Mouse (Mus musculus) telencephalon, adult 2 months (tissue): Measurements from ENCODE around the gene Olfr983.

Experiments used
- DNase-seq: peaks from one replicate; pipeline ENCODE4 v3.0.0-alpha.2; 2011; ENCODE audit warnings: low read depth, low spot score

The Olfr983 gene

GRCm38 (mm10) chr9:40093495-40093894, at the start of gene Olfr983:
Gene Olfr983, minus strand, starts transcription at chr9:40093595.
- no peak for DNase-seq

- DNase-seq, result no peak
Measured at GRCm38 (mm10) chr9:40141544-40141943, 48.1 kb upstream of the Olfr983 start.

GRCm38 (mm10) chr9:40139484-40139883, 46.1 kb upstream of the Olfr983 start:
- no peak for DNase-seq

- DNase-seq, result no peak
Measured at GRCm38 (mm10) chr9:40136987-40137688, 43.7 kb upstream of the Olfr983 start.

- DNase-seq, result no peak
Measured at GRCm38 (mm10) chr9:40130556-40130955, 37.2 kb upstream of the Olfr983 start.

- DNase-seq, result no peak
Measured at GRCm38 (mm10) chr9:40130084-40130483, 36.7 kb upstream of the Olfr983 start, which contains the start of gene Olfr985. Gene Olfr985, minus strand, starts transcription at chr9:40130184.

GRCm38 (mm10) chr9:40117287-40117659, 23.9 kb upstream of the Olfr983 start:
- DNase-seq, result no peak

- DNase-seq, result peak; percentile 17
Measured at GRCm38 (mm10) chr9:40116645-40117286, 23.4 kb upstream of the Olfr983 start.

GRCm38 (mm10) chr9:40114106-40114505, 20.7 kb upstream of the Olfr983 start, which contains the start of gene Olfr984:
Gene Olfr984, minus strand, starts transcription at chr9:40114206.
- no peak for DNase-seq

GRCm38 (mm10) chr9:40094769-40095168, 1.4 kb upstream of the Olfr983 start:
- DNase-seq, result no peak

GRCm38 (mm10) chr9:40073529-40073928, 19.9 kb downstream of the Olfr983 start, which contains the start of gene Olfr982:
Gene Olfr982, plus strand, starts transcription at chr9:40073829.
- DNase-seq, result no peak

GRCm38 (mm10) chr9:40050138-40050537, 43.3 kb downstream of the Olfr983 start:
- no peak for DNase-seq
